Mouse (Mus musculus) v-Abl transformed pro-B cells (cell line): ENCODE data around the gene Srek1.

Experiments used
- in situ Hi-C, 2 experiments: fragments of 400-800 bp; cut with MboI; formaldehyde crosslinking; loops; one replicate each; pipeline ENCODE4 v1.15.1; 2025; ENCODE audit not compliant: unreplicated experiment in 2 of 2

Srek1 gene

GRCm38 (mm10) chr13:103774119-103774757 lies at the start of gene Srek1:
TSS of gene Srek1 (minus strand) at chr13:103774608.
- in situ Hi-C loops, result no loop called here

- in situ Hi-C loops, result no loop called here
Measured at GRCm38 (mm10) chr13:103822270-103822669, 47.9 kb upstream of the Srek1 start.

GRCm38 (mm10) chr13:103819377-103819776 lies 45.0 kb upstream of the Srek1 start:
- in situ Hi-C loops, result no loop called here

GRCm38 (mm10) chr13:103817935-103818334 lies 43.5 kb upstream of the Srek1 start:
- in situ Hi-C loops, result no loop called here

- in situ Hi-C loops, result no loop called here
Measured at GRCm38 (mm10) chr13:103807464-103807863, 33.1 kb upstream of the Srek1 start.

GRCm38 (mm10) chr13:103806210-103806851 lies 31.9 kb upstream of the Srek1 start:
- in situ Hi-C loops, result no loop called here

- in situ Hi-C loops, result no loop called here
Measured at GRCm38 (mm10) chr13:103803721-103804120, 29.3 kb upstream of the Srek1 start.

GRCm38 (mm10) chr13:103801021-103801420 lies 26.6 kb upstream of the Srek1 start:
- in situ Hi-C loops, result no loop called here

- in situ Hi-C loops, result no loop called here
Measured at GRCm38 (mm10) chr13:103794688-103795543, 20.5 kb upstream of the Srek1 start.

- in situ Hi-C loops, result loop anchor here (5.0 kb wide), 1 partner anchor 78 kb away; no protein-coding TSS in a partner anchor
Measured at GRCm38 (mm10) chr13:103779922-103780585, 5.6 kb upstream of the Srek1 start.

GRCm38 (mm10) chr13:103777126-103777525 lies 2.7 kb upstream of the Srek1 start:
- in situ Hi-C loops, result loop anchor here in 1 of 2 experiments (5.0 kb wide), 1 partner anchor 75 kb away; no protein-coding TSS in a partner anchor

- in situ Hi-C loops, result no loop called here
Measured at GRCm38 (mm10) chr13:103773407-103774118, 845 bp downstream of the Srek1 start.

GRCm38 (mm10) chr13:103772917-103773316 lies 1.5 kb downstream of the Srek1 start:
- in situ Hi-C loops, result no loop called here

GRCm38 (mm10) chr13:103770821-103771220 lies 3.6 kb downstream of the Srek1 start:
- in situ Hi-C loops, result no loop called here

- in situ Hi-C loops, result no loop called here
Measured at GRCm38 (mm10) chr13:103767935-103768334, 6.5 kb downstream of the Srek1 start.

- in situ Hi-C loops, result no loop called here
Measured at GRCm38 (mm10) chr13:103763640-103764039, 10.8 kb downstream of the Srek1 start.

GRCm38 (mm10) chr13:103761971-103762370 lies 12.4 kb downstream of the Srek1 start:
- in situ Hi-C loops, result no loop called here

- in situ Hi-C loops, result no loop called here
Measured at GRCm38 (mm10) chr13:103751421-103751820, 23.0 kb downstream of the Srek1 start.

- in situ Hi-C loops, result no loop called here
Measured at GRCm38 (mm10) chr13:103745688-103746087, 28.7 kb downstream of the Srek1 start.

- in situ Hi-C loops, result no loop called here
Measured at GRCm38 (mm10) chr13:103745160-103745559, 29.2 kb downstream of the Srek1 start.
